Mouse (Mus musculus): ENCODE measurements at regions not wholly inside any gene's neighbourhood (a gene's known extent, or its start where the extent isn't known, plus 50 kb on each side); places are given as distances from the start of the nearest gene placed in this dataset.

- DNase-seq: no peak
Measured at GRCm38 (mm10) chr16:29963284-29963683, 100.9 kb upstream of the Hes1 start.

GRCm38 (mm10) chr16:29964563-29964962, 99.6 kb upstream of the Hes1 start:
- no peak for DNase-seq

DNA sequence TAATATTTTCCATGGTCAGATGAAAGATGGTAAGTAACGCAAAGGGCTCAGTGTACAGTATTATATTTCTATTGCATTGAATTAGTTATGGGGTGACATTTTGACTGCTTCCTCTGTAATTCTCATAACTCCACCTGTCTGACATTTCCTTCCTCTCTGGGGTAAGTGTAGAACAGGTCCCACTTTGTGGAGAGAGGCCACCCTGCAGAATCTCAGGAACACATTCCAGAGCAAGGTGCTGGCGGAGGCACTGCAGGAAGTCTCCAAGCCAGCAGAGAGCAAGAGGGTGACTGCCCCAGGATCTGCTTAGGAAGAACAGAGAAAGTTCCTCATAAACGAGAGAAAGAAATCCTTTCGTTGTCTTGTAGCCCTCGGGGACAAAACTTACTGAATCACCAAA, 95.4 kb upstream of the Hes1 start:
- DNase-seq: no peak

- DNase-seq: peak; percentile 54 to 62
Measured at GRCm38 (mm10) chr16:29972741-29973141, 91.4 kb upstream of the Hes1 start.

DNA sequence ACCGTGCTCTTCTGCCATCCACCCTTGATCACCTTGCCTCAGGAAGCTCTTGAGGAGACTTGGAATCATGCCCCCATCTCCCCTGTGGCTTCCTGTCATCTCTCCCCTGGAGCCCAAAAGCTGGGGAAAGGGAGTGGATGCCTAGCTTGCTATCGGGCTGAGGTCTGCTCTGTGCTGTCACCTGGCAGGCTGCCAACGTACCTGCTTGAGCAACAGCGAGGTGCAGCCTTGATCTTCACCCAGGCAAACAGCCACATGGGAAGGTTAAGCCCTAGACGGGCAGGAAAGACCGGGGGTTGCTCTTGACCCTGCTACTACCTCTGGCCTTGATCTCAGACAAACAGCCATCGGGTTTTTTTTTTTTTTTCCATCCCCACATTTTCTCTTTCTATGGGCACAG, 90.9 kb upstream of the Hes1 start:
- peak; percentile 62 to 68 for DNase-seq

DNA sequence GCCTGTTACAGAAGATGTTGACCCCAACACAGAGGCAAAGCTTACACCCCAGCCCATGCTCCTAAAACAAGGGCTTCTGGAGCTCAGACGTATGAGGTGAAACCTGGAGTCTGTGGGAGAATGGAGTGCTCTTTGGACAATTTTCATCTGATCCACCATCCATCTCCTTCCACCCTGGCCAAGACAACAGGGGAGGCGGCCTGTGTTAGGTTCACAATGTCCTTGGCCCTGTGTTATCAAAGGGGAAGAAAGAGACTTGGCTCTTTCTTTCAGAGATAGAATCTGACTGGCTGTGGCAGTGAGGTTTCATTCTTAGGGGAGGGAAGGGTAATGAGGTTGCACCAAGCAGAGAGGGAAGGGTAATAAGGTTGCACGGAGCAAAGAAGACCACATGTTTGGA, 88.4 kb upstream of the Hes1 start:
- no peak for DNase-seq

GRCm38 (mm10) chr16:29977011-29977410, 87.2 kb upstream of the Hes1 start:
- DNase-seq: no peak

DNA sequence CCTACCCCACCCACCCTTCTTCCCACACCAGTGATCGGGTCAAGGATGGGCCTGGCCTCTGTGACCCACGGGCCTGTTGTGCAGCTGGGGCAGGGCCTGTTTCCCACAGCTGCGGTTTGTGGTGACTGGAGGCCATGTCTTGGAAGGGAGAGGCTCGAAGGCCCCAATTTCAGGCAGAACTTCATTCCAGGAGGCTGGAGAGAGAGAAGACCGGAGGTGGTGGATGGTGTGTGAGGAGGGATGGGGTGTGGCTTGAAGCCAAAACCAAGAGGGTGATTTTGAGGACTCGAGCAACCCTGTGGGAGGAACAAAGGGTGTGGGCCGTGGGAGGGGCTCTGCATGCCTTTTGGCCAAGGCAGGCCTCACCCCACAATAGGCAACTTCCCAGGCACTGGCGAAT, 86.5 kb upstream of the Hes1 start:
- no peak for DNase-seq

GRCm38 (mm10) chr16:29979066-29979465, 85.1 kb upstream of the Hes1 start:
- no peak for DNase-seq

GRCm38 (mm10) chr16:29981543-29981942, 82.6 kb upstream of the Hes1 start:
- no peak for DNase-seq

- no peak for DNase-seq
Measured at GRCm38 (mm10) chr16:29982224-29982785, 81.9 kb upstream of the Hes1 start.

DNA sequence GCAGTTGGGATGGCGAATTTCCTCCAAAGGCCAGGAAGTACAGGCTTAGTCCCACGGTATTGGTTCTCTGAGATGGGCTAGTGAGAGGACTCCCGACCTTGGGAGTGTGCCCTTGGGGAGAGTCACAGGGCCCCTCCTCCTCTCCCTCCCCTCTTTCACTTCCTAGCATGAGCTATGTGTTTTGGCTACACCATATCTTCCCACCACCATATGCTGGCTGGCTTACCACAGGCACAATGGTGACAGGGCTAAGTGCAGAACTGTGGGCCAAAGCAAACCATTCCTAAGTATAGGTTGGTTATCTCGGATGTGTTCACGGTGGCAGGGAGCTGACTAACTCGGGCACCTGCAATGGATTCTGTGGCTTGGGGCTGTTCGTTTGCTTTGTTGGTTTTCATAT, 81.0 kb upstream of the Hes1 start:
- no peak for DNase-seq

- no peak for DNase-seq
Measured at GRCm38 (mm10) chr16:29985126-29985931, 78.9 kb upstream of the Hes1 start.

DNA sequence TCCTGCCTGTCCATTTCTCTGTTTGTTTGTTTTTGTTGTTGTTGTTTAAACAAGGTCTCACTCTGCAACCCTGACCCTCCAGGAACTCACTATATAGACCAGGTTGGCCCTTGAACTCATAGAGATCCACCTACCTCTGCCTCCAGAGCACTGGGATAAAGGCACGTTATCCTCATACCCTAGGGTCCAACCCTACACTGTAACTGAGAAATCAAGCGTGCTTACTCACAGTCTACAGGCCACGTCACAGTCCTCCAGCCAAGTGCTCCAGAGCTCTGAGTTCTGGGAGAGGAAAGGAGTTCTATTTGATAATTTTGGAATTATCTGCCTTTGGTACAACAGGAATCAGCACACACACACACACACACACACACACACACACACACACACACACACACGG, 76.6 kb upstream of the Hes1 start:
- DNase-seq: no peak

DNA sequence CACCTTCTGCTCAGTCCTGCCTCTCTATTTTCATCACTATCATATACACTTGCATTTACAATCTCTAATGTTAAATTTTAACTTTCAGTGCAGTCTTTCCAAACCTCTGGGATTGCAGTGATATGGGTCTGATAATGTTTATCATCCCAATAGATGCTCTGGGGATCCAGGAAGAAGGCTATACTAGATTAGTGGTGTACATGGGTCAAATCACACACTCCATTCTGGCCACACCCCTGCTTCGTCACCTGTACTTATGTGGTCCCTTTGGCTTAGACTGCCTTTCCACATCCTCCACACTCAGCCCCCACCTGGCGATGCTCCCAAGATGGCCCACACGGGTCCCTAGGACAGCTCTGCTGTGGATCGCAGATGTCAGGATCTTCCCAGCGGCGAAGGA, 76.2 kb upstream of the Hes1 start:
- no peak for DNase-seq

GRCm38 (mm10) chr16:29989308-29989707, 74.9 kb upstream of the Hes1 start:
- no peak for DNase-seq

DNA sequence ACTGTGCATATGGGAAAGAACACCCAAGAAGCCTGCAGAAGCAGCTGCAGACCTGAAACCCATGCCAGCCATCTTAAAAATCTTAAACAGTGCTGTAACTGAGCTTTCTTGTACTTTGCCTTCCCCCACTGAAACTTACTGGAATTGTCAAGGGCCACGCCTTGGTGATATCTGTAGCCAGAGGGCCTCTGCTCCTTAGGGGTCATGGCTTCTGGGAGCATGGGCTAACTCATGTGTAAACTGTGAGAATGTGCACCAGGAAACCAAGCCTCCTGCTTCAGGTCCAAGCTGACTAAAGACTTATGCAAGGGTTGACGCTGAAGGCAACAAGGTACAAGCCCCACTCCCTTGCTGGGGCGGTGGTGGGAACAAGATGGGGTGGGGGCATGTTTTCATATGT, 73.8 kb upstream of the Hes1 start:
- DNase-seq: no peak

DNA sequence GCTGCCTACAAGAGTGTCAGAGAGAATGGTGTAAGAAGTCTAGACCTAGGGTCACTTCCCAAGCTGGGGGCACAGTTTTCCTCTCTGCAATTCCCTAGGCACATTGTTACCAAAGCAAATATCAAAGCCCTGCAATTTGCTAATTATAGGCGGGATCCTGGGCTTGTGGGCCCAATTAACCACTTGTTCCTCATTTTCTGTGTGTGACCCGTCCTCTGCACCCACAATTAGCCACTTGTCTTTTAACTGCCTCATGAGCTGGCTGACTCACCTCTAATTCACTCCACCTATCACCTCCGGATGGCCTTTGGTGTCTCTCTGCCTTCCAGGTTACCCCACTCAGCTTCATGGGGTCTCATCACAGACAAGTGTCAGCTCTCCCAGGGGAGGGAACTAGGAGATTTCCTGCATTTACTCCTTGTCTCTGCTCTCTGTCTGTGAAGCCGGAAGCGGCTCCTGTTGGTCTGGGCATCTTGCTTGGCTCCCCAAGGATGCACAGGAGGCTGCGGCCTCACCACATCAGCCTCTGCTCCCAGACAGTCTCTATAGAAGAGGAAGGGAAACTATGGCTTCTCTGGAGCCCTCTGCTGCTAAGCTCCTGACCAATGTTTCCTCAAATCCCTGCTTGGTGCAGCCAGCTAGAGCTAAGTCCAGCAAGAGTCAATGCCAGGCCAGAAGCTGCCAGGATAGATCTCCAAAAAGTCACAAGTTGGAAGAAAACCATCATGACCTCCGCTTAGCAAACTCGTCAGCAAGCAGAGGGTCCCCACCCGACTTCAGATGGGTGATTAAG, 73.2 kb upstream of the Hes1 start:
- DNase-seq: no peak

- no peak for DNase-seq
Measured at GRCm38 (mm10) chr16:29991876-29992380, 72.3 kb upstream of the Hes1 start.

- no peak for DNase-seq
Measured at GRCm38 (mm10) chr16:29993111-29993510, 71.1 kb upstream of the Hes1 start.

GRCm38 (mm10) chr16:29993535-29993934, 70.6 kb upstream of the Hes1 start:
- DNase-seq: no peak

DNA sequence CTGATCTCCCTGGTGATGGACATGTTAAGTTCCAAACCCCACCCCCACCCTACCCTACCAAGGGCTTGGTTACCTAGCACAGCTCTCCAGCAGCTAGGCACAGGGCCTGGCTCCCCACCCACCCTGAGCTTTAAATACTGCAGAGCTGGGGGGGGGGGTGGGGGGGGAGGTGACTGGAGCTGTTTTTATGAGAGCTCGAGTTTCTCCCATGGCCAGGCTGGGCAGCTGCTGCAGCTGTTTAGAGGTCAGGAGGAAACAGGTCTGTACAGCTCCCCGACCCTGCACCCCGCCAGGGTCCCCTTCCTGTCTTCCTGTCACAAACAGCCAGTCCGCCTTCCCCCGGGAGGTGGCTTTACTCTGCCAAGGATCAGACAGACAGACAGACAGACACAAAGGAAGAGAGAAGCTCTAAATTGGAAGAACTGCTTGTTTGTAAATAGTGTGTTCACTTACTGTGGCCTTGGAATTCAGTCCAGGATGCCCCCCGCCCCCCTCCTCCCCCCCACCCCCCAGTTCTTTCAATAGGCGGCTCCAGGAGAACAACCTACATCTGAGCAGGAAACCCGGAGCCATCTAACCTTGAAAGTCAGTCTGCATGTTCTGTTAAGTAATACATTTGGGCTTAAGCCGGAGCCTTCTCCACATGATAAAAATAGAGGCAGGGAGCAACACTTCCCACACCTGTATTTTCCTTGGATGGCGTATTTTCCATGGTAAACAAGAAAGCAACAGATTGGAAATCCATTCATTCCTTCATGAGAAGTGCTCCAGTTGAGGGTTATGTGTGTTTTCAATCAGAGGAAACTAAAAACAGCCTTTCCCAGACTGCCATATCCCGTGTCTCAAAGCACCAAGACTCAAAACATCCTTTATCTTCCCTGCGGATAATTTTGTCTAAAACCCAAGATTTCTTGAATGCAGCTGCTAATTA, 67.8 kb upstream of the Hes1 start:
- DNase-seq: peak; percentile 55 to 67

DNA sequence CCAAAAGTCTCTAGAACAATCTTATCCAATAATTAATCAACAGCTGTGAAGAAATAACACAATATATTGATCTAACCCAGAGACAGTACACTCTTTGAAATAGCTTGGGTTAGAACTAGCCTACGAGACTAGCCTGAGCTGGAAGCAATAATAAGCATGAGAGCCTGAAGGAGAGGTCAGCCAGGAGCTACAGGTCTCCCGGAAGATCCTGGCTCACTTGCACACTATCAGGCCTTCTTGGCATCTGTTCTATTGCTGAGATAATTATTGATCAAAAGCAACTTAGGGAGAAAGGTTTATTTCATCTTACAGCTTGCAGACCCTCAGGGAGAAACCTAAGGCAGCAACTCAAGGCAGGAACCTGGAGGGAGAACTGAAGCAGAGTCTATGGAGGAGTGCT, 64.0 kb upstream of the Hes1 start:
- no peak for DNase-seq

All from kidney, postnatal 4 days (tissue).